Mouse (Mus musculus) neural tube, embryonic 13.5 days (tissue): ENCODE measurements around the gene Zfp398. TPM values are rescaled to one million over a fixed set of nuclear protein-coding genes. Genes with fewer than 3 reads are reported as not detected.

Experiments
- ATAC-seq: fragments of 200-750 bp; cut with Nextera tagmentation; 2 replicates; pipeline ENCODE4 v1.8.0; 2017; ENCODE audit warnings: low read depth, mild to moderate bottlenecking, moderate TSS enrichment, moderate library complexity
- H3K27ac ChIP-seq: fragments of 300-500 bp; sonication (generic); replicated peaks from 2 replicates; pipeline ENCODE4 v1.5.1; 2015; ENCODE audit warnings: moderate library complexity, mild to moderate bottlenecking, inconsistent platforms
- H3K27me3 ChIP-seq: fragments of 300-500 bp; sonication (generic); 2 replicates; pipeline ENCODE4 v1.6.1; 2015; ENCODE audit warnings: mild to moderate bottlenecking, inconsistent platforms
- H3K36me3 ChIP-seq: fragments of 300-500 bp; sonication (generic); 2 replicates; pipeline ENCODE4 v1.6.1; 2015; ENCODE audit warnings: mild to moderate bottlenecking, inconsistent platforms
- H3K4me1 ChIP-seq: fragments of 300-500 bp; sonication (generic); replicated peaks from 2 replicates; pipeline ENCODE4 v1.6.1; 2015; ENCODE audit warnings: inconsistent platforms
- H3K4me2 ChIP-seq: fragments of 300-500 bp; sonication (generic); 2 replicates; pipeline ENCODE4 v1.6.1; 2015; ENCODE audit warnings: inconsistent platforms, mild to moderate bottlenecking, moderate library complexity
- H3K4me3 ChIP-seq: fragments of 300-500 bp; sonication (generic); 2 replicates; pipeline ENCODE4 v1.5.1; 2015; ENCODE audit warnings: mild to moderate bottlenecking, inconsistent platforms
- H3K9ac ChIP-seq: fragments of 300-500 bp; sonication (generic); 2 replicates; pipeline ENCODE4 v1.6.1; 2015; ENCODE audit warnings: moderate library complexity, mild to moderate bottlenecking, inconsistent platforms
- H3K9me3 ChIP-seq: fragments of 300-500 bp; sonication (generic); 2 replicates; pipeline ENCODE4 v1.6.1; 2016; ENCODE audit warnings: inconsistent platforms
- WGBS: fragments of 180-500 bp; shearing (Covaris S2); methylation state at CpG from one replicate; pipeline ENCODE4 v1.1.7; 2015; 5-methylcytosine and 5-hydroxymethylcytosine counted together
- polyA plus RNA-seq: library from polyadenylated mRNA; unstranded; fragments of >200 nt; fragmentation: Nextera tagmentation; extraction: Ambion mirVana; gene quantifications from 2 replicates; pipeline ENCODE4 v1.2.1, GENCODE M21; 2015

Gene Zfp398
- 15.7 and 17.3 TPM in 2 replicates for polyA plus RNA-seq

- H3K9ac ChIP-seq: peak within 1 kb of the TSS; percentile 96
- WGBS: under 1% methylated on average over 52 of the region's 52 CpGs
- no peaks in the 10 kb centered on the region for H3K9me3 ChIP-seq
- peak within 1 kb of the TSS; percentile 77 for H3K4me2 ChIP-seq
- peak; percentile 96 for ATAC-seq
- peaks cover 5% of the 10 kb centered on the region; the same call in 1 of the 2 replicates for H3K36me3 ChIP-seq
- peak within 1 kb of the TSS; percentile 96 for H3K4me3 ChIP-seq
- H3K27me3 ChIP-seq: no peaks in the 10 kb centered on the region
- peak within 1 kb of the TSS; percentile 99 for H3K27ac ChIP-seq
- H3K4me1 ChIP-seq: peaks cover 27% of the 10 kb centered on the region
These were observed at the start of gene Zfp398 for GRCm38 (mm10) chr6:47835482-47835983. TSS of gene Zfp398 (plus strand) at chr6:47835661.

GRCm38 (mm10) chr6:47787941-47788736, 47.3 kb upstream of the Zfp398 start:
- Histone ChIP-seq H3K9ac (peak overlapping the region; percentile 79), H3K9me3 (no peaks in the 10 kb centered on the region), H3K27ac (peak overlapping the region; percentile 95), H3K4me1 (peaks cover 8% of the 10 kb centered on the region), H3K4me3 (peak overlapping the region; percentile 48), H3K27me3 (no peaks in the 10 kb centered on the region), H3K36me3 (peaks cover under 1% of the 10 kb centered on the region; the same call in 1 of the 2 replicates), H3K4me2 (peak overlapping the region; percentile 61)
- WGBS: 1% methylated on average over 18 of the region's 18 CpGs
- ATAC-seq: peak; percentile 94

GRCm38 (mm10) chr6:47788821-47789220, 46.6 kb upstream of the Zfp398 start:
- H3K4me2 ChIP-seq: peak overlapping the region; percentile 61
- H3K27ac ChIP-seq: peak overlapping the region; percentile 95
- WGBS: 37% methylated on average over 3 of the region's 3 CpGs
- H3K4me3 ChIP-seq: peak overlapping the region; percentile 48
- no peak for ATAC-seq
- H3K9ac ChIP-seq: peak overlapping the region; percentile 79
- no peaks in the 10 kb centered on the region for H3K27me3 ChIP-seq
- peaks cover 3% of the 10 kb centered on the region; the same call in 1 of the 2 replicates for H3K36me3 ChIP-seq
- no peaks in the 10 kb centered on the region for H3K9me3 ChIP-seq
- H3K4me1 ChIP-seq: peaks cover 8% of the 10 kb centered on the region

GRCm38 (mm10) chr6:47790745-47791144, 44.7 kb upstream of the Zfp398 start:
- Histone ChIP-seq H3K27me3 (no peaks in the 10 kb centered on the region), H3K4me1 (peaks cover 8% of the 10 kb centered on the region), H3K27ac (no peak overlapping the region), H3K36me3 (peaks cover 18% of the 10 kb centered on the region), H3K9ac (no peak overlapping the region), H3K4me3 (no peak overlapping the region), H3K9me3 (no peaks in the 10 kb centered on the region), H3K4me2 (no peak overlapping the region)
- WGBS: 61% methylated on average over 2 of the region's 2 CpGs
- ATAC-seq: no peak

GRCm38 (mm10) chr6:47792533-47792932, 42.9 kb upstream of the Zfp398 start:
- Histone ChIP-seq H3K27me3 (no peaks in the 10 kb centered on the region), H3K9me3 (no peaks in the 10 kb centered on the region), H3K36me3 (peaks cover 34% of the 10 kb centered on the region), H3K27ac (no peak overlapping the region), H3K9ac (no peak overlapping the region), H3K4me2 (no peak overlapping the region), H3K4me3 (no peak overlapping the region), H3K4me1 (peaks cover 8% of the 10 kb centered on the region)
- no peak for ATAC-seq
- WGBS: 95% methylated on average over 2 of the region's 2 CpGs

- 81% methylated on average over 5 of the region's 5 CpGs for WGBS
- Histone ChIP-seq H3K4me2 (no peak overlapping the region), H3K4me3 (no peak overlapping the region), H3K27me3 (no peaks in the 10 kb centered on the region), H3K9ac (no peak overlapping the region), H3K4me1 (peaks cover 8% of the 10 kb centered on the region), H3K9me3 (no peaks in the 10 kb centered on the region), H3K27ac (no peak overlapping the region), H3K36me3 (peaks cover 41% of the 10 kb centered on the region)
- no peak for ATAC-seq
These were observed 42.2 kb upstream of the Zfp398 start for GRCm38 (mm10) chr6:47793284-47793683.

GRCm38 (mm10) chr6:47794106-47794830, 41.2 kb upstream of the Zfp398 start:
- H3K27me3 ChIP-seq: no peaks in the 10 kb centered on the region
- no peak overlapping the region for H3K4me3 ChIP-seq
- H3K9ac ChIP-seq: no peak overlapping the region
- H3K9me3 ChIP-seq: no peaks in the 10 kb centered on the region
- H3K4me2 ChIP-seq: no peak overlapping the region
- peaks cover 51% of the 10 kb centered on the region for H3K36me3 ChIP-seq
- no peaks in the 10 kb centered on the region for H3K4me1 ChIP-seq
- ATAC-seq: peak; percentile 44; the same call in 1 of the 2 replicates
- H3K27ac ChIP-seq: no peak overlapping the region
- WGBS: 45% methylated on average over 10 of the region's 10 CpGs

- 55% methylated on average over 6 of the region's 6 CpGs for WGBS
- no peak overlapping the region for H3K27ac ChIP-seq
- no peaks in the 10 kb centered on the region for H3K27me3 ChIP-seq
- no peaks in the 10 kb centered on the region for H3K9me3 ChIP-seq
- H3K4me1 ChIP-seq: no peaks in the 10 kb centered on the region
- peak; percentile 60; the same call in 1 of the 2 replicates for ATAC-seq
- H3K4me2 ChIP-seq: no peak overlapping the region
- H3K36me3 ChIP-seq: peaks cover 96% of the 10 kb centered on the region
- H3K4me3 ChIP-seq: no peak overlapping the region
- no peak overlapping the region for H3K9ac ChIP-seq
These were observed 36.4 kb upstream of the Zfp398 start for GRCm38 (mm10) chr6:47799079-47799478.

GRCm38 (mm10) chr6:47805520-47805919, 29.9 kb upstream of the Zfp398 start:
- Histone ChIP-seq H3K36me3 (peaks cover 69% of the 10 kb centered on the region), H3K27ac (no peak overlapping the region), H3K4me3 (no peak overlapping the region), H3K9ac (no peak overlapping the region), H3K9me3 (no peaks in the 10 kb centered on the region), H3K4me2 (no peak overlapping the region), H3K27me3 (no peaks in the 10 kb centered on the region), H3K4me1 (peaks cover 24% of the 10 kb centered on the region)
- ATAC-seq: no peak
- 78% methylated on average over 2 of the region's 2 CpGs for WGBS

GRCm38 (mm10) chr6:47807419-47807818, 28.0 kb upstream of the Zfp398 start:
- WGBS: 90% methylated on average over 2 of the region's 2 CpGs
- H3K36me3 ChIP-seq: peaks cover 50% of the 10 kb centered on the region
- peaks cover 43% of the 10 kb centered on the region for H3K4me1 ChIP-seq
- H3K9me3 ChIP-seq: no peaks in the 10 kb centered on the region
- no peak overlapping the region for H3K4me3 ChIP-seq
- no peak overlapping the region for H3K9ac ChIP-seq
- no peak overlapping the region for H3K27ac ChIP-seq
- no peaks in the 10 kb centered on the region for H3K27me3 ChIP-seq
- ATAC-seq: no peak
- H3K4me2 ChIP-seq: no peak overlapping the region

- ATAC-seq: no peak
- H3K4me1 ChIP-seq: peaks cover 43% of the 10 kb centered on the region
- H3K27me3 ChIP-seq: no peaks in the 10 kb centered on the region
- no peak overlapping the region for H3K4me2 ChIP-seq
- H3K36me3 ChIP-seq: peaks cover 39% of the 10 kb centered on the region
- H3K27ac ChIP-seq: 0 out of 2 replicates have a peak overlapping the region, but pooled peaks have one; percentile 9
- H3K9ac ChIP-seq: no peak overlapping the region
- H3K9me3 ChIP-seq: no peaks in the 10 kb centered on the region
- WGBS: 92% methylated on average over 5 of the region's 5 CpGs
- H3K4me3 ChIP-seq: no peak overlapping the region
These were observed 26.9 kb upstream of the Zfp398 start for GRCm38 (mm10) chr6:47808545-47808944.

GRCm38 (mm10) chr6:47809053-47809452, 26.4 kb upstream of the Zfp398 start:
- H3K9me3 ChIP-seq: no peaks in the 10 kb centered on the region
- 67% methylated on average over 4 of the region's 4 CpGs for WGBS
- H3K4me3 ChIP-seq: no peak overlapping the region
- peak overlapping the region; percentile 30 for H3K27ac ChIP-seq
- H3K27me3 ChIP-seq: no peaks in the 10 kb centered on the region
- peaks cover 47% of the 10 kb centered on the region for H3K4me1 ChIP-seq
- peaks cover 34% of the 10 kb centered on the region for H3K36me3 ChIP-seq
- H3K9ac ChIP-seq: no peak overlapping the region
- ATAC-seq: no peak
- 0 out of 2 replicates have a peak overlapping the region, but pooled peaks have one; percentile 74 for H3K4me2 ChIP-seq
